Mouse (Mus musculus): ENCODE measurements around the gene Fam208b. TPM values are rescaled to one million over a fixed set of nuclear protein-coding genes. Genes with fewer than 3 reads are reported as not detected.

Fam208b gene
- total and polyA plus RNA-seq, 3 experiments: 12.5 to 28.1 (median 26.4) TPM

- dilution Hi-C loops (cut with MboI; ENCODE audit: extremely low pct_ligation_motif_present, extremely low pct_unique_long_range_greater_than_20kb, low sequenced_read_pairs): no loop called here
- Histone ChIP-seq H3K27ac (ENCODE audit: insufficient read depth, low read depth) (no peak overlapping the region), H3K9ac (ENCODE audit: insufficient read depth, low read depth) (no peak overlapping the region), H3K79me2 (replicated peaks; ENCODE audit: control insufficient read depth, extremely low read depth, insufficient read depth, poor library complexity, severe bottlenecking) (no peaks in the 10 kb centered on the region), H3K27me3 (replicated peaks) (no peaks in the 10 kb centered on the region), H3K4me1 (ENCODE audit: control insufficient read depth in 1 of 2, insufficient read depth in 2 of 2) (peaks cover 0 to 3% of the 10 kb centered on the region in 2 experiments; a peak in 1 of 4 replicates), H3K4me3 (replicated peaks in 1 of 3; ENCODE audit: low read depth in 2 of 3, low read length in 2 of 3, poor library complexity in 1 of 3) (no peak overlapping the region), H3K9me3 (replicated peaks; ENCODE audit: low read length) (peaks cover 3% of the 10 kb centered on the region), H3K36me3 (replicated peaks in 1 of 2; ENCODE audit: control insufficient read depth in 1 of 2, insufficient read depth in 1 of 2, low read length in 1 of 2) (peaks cover 0 to 4% of the 10 kb centered on the region in 2 experiments), H3K4me2 (ENCODE audit: insufficient read depth, low read depth, poor library complexity, severe bottlenecking) (no peak overlapping the region)
- TF ChIP-seq IRF4 (IDR thresholded peaks at IDR 0.05; ENCODE audit: low read depth, low read length): no peak
- no peak for TF ChIP-seq ZKSCAN1 (IDR thresholded peaks at IDR 0.05; ENCODE audit: borderline replicate concordance, low read depth, low read length)
- no peak for TF ChIP-seq UBTF (IDR thresholded peaks at IDR 0.05; ENCODE audit: low read depth, low read length)
- no peak for TF ChIP-seq CHD2 (IDR thresholded peaks at IDR 0.05; ENCODE audit: low read length)
- TF ChIP-seq TBP (conservative IDR thresholded peaks at IDR 0.05; ENCODE audit: low read depth, low read length): no peak
- TF ChIP-seq ZMIZ1 (IDR thresholded peaks at IDR 0.05; ENCODE audit: low read depth, low read length): no peak
- no peak for DNase-seq (ENCODE audit: extremely low read depth)
- in situ Hi-C loops (cut with MboI; ENCODE audit: low pct_ligation_motif_present, low pct_unique_long_range_greater_than_20kb, low sequenced_read_pairs): loop anchor here (10.0 kb wide), 1 partner anchor 230 kb away; no protein-coding TSS in a partner anchor
These were observed 34.0 kb upstream of the Fam208b start for GRCm38 (mm10) chr13:3644871-3645270.

- Histone ChIP-seq H3K9ac (ENCODE audit: insufficient read depth, low read depth) (no peak overlapping the region), H3K4me2 (ENCODE audit: insufficient read depth, low read depth, poor library complexity, severe bottlenecking) (no peak overlapping the region), H3K36me3 (replicated peaks in 1 of 2; ENCODE audit: control insufficient read depth in 1 of 2, insufficient read depth in 1 of 2, low read length in 1 of 2) (peaks cover 0 to 1% of the 10 kb centered on the region in 2 experiments), H3K79me2 (replicated peaks; ENCODE audit: control insufficient read depth, extremely low read depth, insufficient read depth, poor library complexity, severe bottlenecking) (no peaks in the 10 kb centered on the region), H3K27me3 (replicated peaks) (no peaks in the 10 kb centered on the region), H3K4me1 (ENCODE audit: control insufficient read depth in 1 of 2, insufficient read depth in 2 of 2) (peaks cover 0 to 3% of the 10 kb centered on the region in 2 experiments; a peak in 1 of 4 replicates), H3K27ac (ENCODE audit: insufficient read depth, low read depth) (no peak overlapping the region), H3K4me3 (replicated peaks in 1 of 3; ENCODE audit: low read depth in 2 of 3, low read length in 2 of 3, poor library complexity in 1 of 3) (no peak overlapping the region), H3K9me3 (replicated peaks; ENCODE audit: low read length) (peaks cover 3% of the 10 kb centered on the region)
- dilution Hi-C loops (cut with MboI; ENCODE audit: extremely low pct_ligation_motif_present, extremely low pct_unique_long_range_greater_than_20kb, low sequenced_read_pairs): no loop called here
- in situ Hi-C loops (cut with MboI; ENCODE audit: low pct_ligation_motif_present, low pct_unique_long_range_greater_than_20kb, low sequenced_read_pairs): loop anchor here (10.0 kb wide), 1 partner anchor 228 kb away; no protein-coding TSS in a partner anchor
- no peak for DNase-seq (ENCODE audit: extremely low read depth)
- TF ChIP-seq TCF12 (IDR thresholded peaks at IDR 0.05; ENCODE audit: low read depth, low read length) (no peak), CHD2 (IDR thresholded peaks at IDR 0.05; ENCODE audit: low read length) (no peak)
These were observed 31.6 kb upstream of the Fam208b start for GRCm38 (mm10) chr13:3642538-3642937.

GRCm38 (mm10) chr13:3642049-3642448 lies 31.1 kb upstream of the Fam208b start:
- no peak; the same call in 1 of the 2 replicates for TF ChIP-seq IRF4 (IDR thresholded peaks at IDR 0.05; ENCODE audit: low read depth, low read length)
- no peak for TF ChIP-seq POLR2AphosphoS2 (IDR thresholded peaks at IDR 0.05; ENCODE audit: low read depth, low read length)
- no peak for TF ChIP-seq TBP (conservative IDR thresholded peaks at IDR 0.05; ENCODE audit: low read depth, low read length)
- no peak for TF ChIP-seq ZMIZ1 (IDR thresholded peaks at IDR 0.05; ENCODE audit: low read depth, low read length)
- no peak for TF ChIP-seq CHD1 (IDR thresholded peaks at IDR 0.05; ENCODE audit: low read depth, low read length)
- TF ChIP-seq NELFE (IDR thresholded peaks at IDR 0.05; ENCODE audit: low read depth, low read length): no peak
- TF ChIP-seq JUN (IDR thresholded peaks at IDR 0.05; ENCODE audit: insufficient read depth, low read depth, low read length): no peak
- no peak for TF ChIP-seq JUND (conservative IDR thresholded peaks at IDR 0.05; ENCODE audit: low read depth, low read length)
- peak; percentile 39; the same call in 1 of the 2 replicates for TF ChIP-seq ZNF384 (IDR thresholded peaks at IDR 0.05; ENCODE audit: low read depth, low read length)
- no peak for TF ChIP-seq USF1 (IDR thresholded peaks at IDR 0.05; ENCODE audit: low read depth, low read length)
- TF ChIP-seq MEF2A (IDR thresholded peaks at IDR 0.05; ENCODE audit: borderline replicate concordance, low read depth, low read length): no peak
- peak; percentile 27 to 87; a peak in 3 of 4 replicates for TF ChIP-seq CTCF (conservative IDR thresholded peaks at IDR 0.05 in 1 of 2, IDR thresholded peaks at IDR 0.05 in 1 of 2; ENCODE audit: low read depth in 2 of 2, low read length in 2 of 2)
- TF ChIP-seq EP300 (IDR thresholded peaks at IDR 0.05; ENCODE audit: low read length): no peak
- no peak for TF ChIP-seq POLR2A (IDR thresholded peaks at IDR 0.05; ENCODE audit: low read depth, low read length)
- TF ChIP-seq SMC3 (IDR thresholded peaks at IDR 0.05; ENCODE audit: low read depth, low read length): peak; percentile 88
- no peak for TF ChIP-seq BHLHE40 (IDR thresholded peaks at IDR 0.05; ENCODE audit: low read depth, low read length)
- no peak for TF ChIP-seq ZKSCAN1 (IDR thresholded peaks at IDR 0.05; ENCODE audit: borderline replicate concordance, low read depth, low read length)
- no peak for TF ChIP-seq SIN3A (IDR thresholded peaks at IDR 0.05; ENCODE audit: low read length)
- no peak for TF ChIP-seq MAFK (IDR thresholded peaks at IDR 0.05; ENCODE audit: insufficient replicate concordance, low read length)
- TF ChIP-seq MAZ (IDR thresholded peaks at IDR 0.05; ENCODE audit: low read depth, low read length): no peak
- no peak for TF ChIP-seq ETS1 (conservative IDR thresholded peaks at IDR 0.05; ENCODE audit: low read depth, low read length)
- TF ChIP-seq TCF12 (IDR thresholded peaks at IDR 0.05; ENCODE audit: low read depth, low read length): peak; percentile 36; the same call in 1 of the 2 replicates
- peak; percentile 74 for TF ChIP-seq RAD21 (IDR thresholded peaks at IDR 0.05; ENCODE audit: low read depth, low read length)
- dilution Hi-C loops (cut with MboI; ENCODE audit: extremely low pct_ligation_motif_present, extremely low pct_unique_long_range_greater_than_20kb, low sequenced_read_pairs): no loop called here
- no peak overlapping the region for H3K27ac ChIP-seq (ENCODE audit: insufficient read depth, low read depth)

More at GRCm38 (mm10) chr13:3642049-3642448, 31.1 kb upstream of the Fam208b start:
- Histone ChIP-seq H3K9me3 (replicated peaks; ENCODE audit: low read length) (peaks cover 3% of the 10 kb centered on the region), H3K4me3 (replicated peaks in 1 of 3; ENCODE audit: low read depth in 2 of 3, low read length in 2 of 3, poor library complexity in 1 of 3) (no peak overlapping the region), H3K9ac (ENCODE audit: insufficient read depth, low read depth) (no peak overlapping the region), H3K36me3 (replicated peaks in 1 of 2; ENCODE audit: control insufficient read depth in 1 of 2, insufficient read depth in 1 of 2, low read length in 1 of 2) (peaks cover 0 to 1% of the 10 kb centered on the region in 2 experiments), H3K27me3 (replicated peaks) (no peaks in the 10 kb centered on the region), H3K4me2 (ENCODE audit: insufficient read depth, low read depth, poor library complexity, severe bottlenecking) (no peak overlapping the region), H3K4me1 (ENCODE audit: control insufficient read depth in 1 of 2, insufficient read depth in 2 of 2) (peaks cover 0 to 3% of the 10 kb centered on the region in 2 experiments; a peak in 1 of 4 replicates), H3K79me2 (replicated peaks; ENCODE audit: control insufficient read depth, extremely low read depth, insufficient read depth, poor library complexity, severe bottlenecking) (no peaks in the 10 kb centered on the region)
- in situ Hi-C loops (cut with MboI; ENCODE audit: low pct_ligation_motif_present, low pct_unique_long_range_greater_than_20kb, low sequenced_read_pairs): loop anchor here (10.0 kb wide), 1 partner anchor 227 kb away; no protein-coding TSS in a partner anchor
- DNase-seq (ENCODE audit: extremely low read depth): peak; percentile 50

Data from CH12.LX (cell line).